Mouse (Mus musculus) left cerebral cortex, postnatal 25 days (tissue): ENCODE data around the gene Samsn1. TPM values are rescaled to one million over a fixed set of nuclear protein-coding genes. Genes with fewer than 3 reads are reported as not detected.

ENCODE experiments used
- DNase-seq, 2 experiments: peaks; one replicate each; pipeline ENCODE4 v3.0.0; 2022; ENCODE audit warnings: low spot score in 2 of 2, mixed read lengths in 1 of 2
- intact Hi-C: fragments of 180-260 bp; cut with DNase I; formaldehyde crosslinking; loops from one replicate; pipeline ENCODE4 v1.15.1; 2025
- total RNA-seq, 2 experiments: library from RNA; stranded (reverse); gene quantifications; 2 replicates each; pipeline ENCODE4 v1.2.3; 2021

Gene Samsn1
- 1 to 10 TPM; 1.4 to 2.3 TPM for total RNA-seq

- intact Hi-C loops = no loop called here
- no peak for DNase-seq
These were observed at the start of gene Samsn1 for GRCm38 (mm10) chr16:76022181-76022580. TSS of gene Samsn1 (minus strand) at chr16:76022281.

DNA sequence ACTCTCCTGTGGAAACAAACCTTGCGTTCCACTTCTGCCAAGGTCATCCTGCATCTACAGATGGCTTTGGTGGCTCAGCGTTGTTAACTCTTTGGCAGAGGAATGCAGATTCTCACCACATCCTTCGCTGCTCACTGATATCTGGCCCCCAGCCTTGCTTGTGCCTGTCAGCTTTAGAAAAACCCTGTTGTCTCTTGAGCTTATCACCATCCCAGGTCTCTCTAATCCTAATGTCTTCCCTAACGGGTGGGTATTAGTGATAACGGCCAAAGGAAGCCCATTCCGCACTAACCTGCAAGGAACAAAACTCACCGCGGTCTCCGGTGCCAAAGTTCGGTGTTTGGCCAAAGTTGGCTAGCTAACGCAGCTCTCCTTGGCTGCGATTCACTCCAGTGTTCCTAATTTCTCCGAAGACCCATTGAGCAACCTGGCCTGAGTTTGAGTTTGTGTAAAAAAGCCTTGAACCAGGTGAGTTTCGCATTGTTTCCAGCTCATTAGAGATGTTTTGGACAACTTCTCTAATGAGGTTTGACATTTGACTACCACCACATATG lies 44.1 kb upstream of the Samsn1 start:
- no peak for DNase-seq
- intact Hi-C loops = no loop called here

DNA sequence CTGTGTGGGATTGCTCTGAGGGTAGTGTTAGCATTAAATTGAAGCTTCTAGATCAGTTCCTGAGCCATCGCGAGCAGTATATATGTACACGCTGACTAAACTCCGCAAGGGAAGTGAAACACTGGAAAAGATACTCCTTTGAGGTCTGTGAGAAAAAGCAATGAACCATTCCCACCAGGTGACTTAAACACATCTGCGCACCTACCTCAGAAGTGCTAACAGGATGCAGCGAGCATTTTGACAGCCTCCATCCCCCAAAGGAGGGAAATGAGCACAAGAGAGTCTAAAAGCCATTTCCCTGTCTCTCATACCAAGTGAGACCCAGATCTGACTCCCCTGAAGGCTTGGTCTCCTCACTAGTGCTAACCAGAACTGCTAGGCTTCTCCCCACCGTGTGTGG lies 32.9 kb upstream of the Samsn1 start:
- DNase-seq = no peak
- intact Hi-C loops = no loop called here

GRCm38 (mm10) chr16:76054079-76054478 lies 32.0 kb upstream of the Samsn1 start:
- intact Hi-C loops = no loop called here

DNA sequence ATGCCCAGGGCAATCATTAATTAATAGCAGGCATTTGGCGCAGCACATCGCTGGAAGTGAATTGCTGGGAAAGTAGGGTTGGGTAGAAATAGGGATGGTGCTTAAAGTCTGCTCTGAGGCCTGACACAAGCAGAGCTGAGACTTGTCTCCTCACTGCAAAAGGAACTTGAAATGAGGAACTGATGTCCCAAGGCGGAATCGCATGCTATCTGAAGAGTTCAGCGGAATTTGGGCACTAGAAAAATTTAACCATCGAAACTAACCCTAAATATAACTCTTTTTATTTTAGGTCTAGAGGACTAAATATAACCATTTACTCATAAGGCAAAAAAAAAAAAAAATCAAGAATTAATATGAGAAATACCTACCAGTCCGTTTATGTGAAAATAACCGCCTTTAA lies 31.5 kb upstream of the Samsn1 start:
- intact Hi-C loops = no loop called here
- peak in 1 of 2 experiments; percentile 16 for DNase-seq

More at GRCm38 (mm10) chr16:76054079-76054478, 32.0 kb upstream of the Samsn1 start:
- no peak for DNase-seq

- no peak for DNase-seq
- intact Hi-C loops = no loop called here
These were observed 25.0 kb upstream of the Samsn1 start for GRCm38 (mm10) chr16:76047066-76047465.

DNA sequence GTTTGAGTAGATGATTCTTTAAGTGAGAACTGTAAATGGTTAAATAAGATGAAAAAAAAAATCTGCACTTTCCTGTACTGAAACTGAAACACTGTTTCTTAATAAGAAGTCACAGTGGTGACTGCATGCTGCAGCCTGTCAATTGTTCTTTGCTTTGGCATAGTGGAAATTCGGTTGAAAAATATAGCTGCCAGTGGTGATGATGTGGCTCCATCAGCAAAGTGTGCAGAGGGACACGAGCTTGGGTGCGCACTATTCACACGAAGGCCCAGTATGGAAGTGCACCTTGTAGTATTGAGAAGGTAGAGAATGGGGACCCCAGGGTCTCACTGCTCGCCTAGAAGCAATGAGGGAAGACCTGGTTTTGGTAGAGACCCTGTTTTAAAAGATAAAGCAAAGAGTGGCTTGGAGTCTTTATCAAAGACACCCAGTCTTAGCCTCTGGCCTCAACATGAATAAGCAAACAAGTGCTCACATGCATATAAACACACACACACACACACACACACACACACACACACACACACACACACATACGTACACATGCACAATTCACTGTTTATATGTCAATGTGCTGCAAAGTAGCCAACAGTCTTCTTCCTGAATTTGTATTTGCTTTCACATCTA lies 18.4 kb upstream of the Samsn1 start:
- intact Hi-C loops = no loop called here
- DNase-seq = no peak

DNA sequence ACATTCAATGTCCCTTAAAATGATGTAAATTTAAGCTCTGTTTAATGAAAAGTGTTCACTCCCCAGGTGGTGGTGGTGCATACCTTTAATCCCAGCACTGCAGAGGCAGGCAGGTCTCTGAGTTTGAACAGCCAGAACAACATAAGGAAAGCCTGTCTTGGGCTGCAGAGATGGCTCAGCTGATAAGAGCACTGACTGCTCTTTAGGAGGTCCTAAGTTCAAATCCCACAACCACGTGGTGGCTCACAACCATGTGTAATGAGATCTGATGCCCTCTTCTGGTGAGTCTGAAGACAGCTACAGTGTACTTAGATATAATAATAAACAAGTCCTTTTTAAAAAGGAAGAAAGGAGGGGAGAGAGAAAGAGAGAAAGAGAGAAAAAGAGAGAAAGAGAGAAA lies 2.9 kb downstream of the Samsn1 start:
- no peak for DNase-seq
- intact Hi-C loops = no loop called here

- intact Hi-C loops = no loop called here
- DNase-seq = no peak
These were observed 18.2 kb downstream of the Samsn1 start for GRCm38 (mm10) chr16:76003812-76004389.

GRCm38 (mm10) chr16:76002870-76003572 lies 19.1 kb downstream of the Samsn1 start:
- DNase-seq = no peak
- intact Hi-C loops = no loop called here

DNA sequence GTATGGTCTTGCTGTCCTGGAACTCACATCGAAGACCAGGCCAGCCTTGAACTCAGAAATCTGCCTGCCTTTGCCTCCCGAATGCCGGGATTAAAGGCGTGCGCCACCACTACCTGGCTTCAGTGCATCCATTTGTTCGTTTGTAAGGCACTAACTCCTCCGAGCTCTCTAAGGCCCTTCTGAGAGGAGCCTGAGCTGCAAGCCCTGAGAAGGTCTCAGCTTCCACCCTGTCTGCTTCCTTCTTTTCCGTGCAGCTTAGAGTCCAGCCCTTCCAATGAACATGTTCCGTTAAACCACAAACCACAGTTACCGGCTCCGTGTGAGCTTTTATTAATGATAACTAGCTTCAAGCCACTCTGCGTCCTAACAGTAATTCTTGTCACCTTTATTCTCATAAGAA lies 19.8 kb downstream of the Samsn1 start:
- intact Hi-C loops = no loop called here
- no peak for DNase-seq

- intact Hi-C loops = no loop called here
These were observed 20.3 kb downstream of the Samsn1 start for GRCm38 (mm10) chr16:76001788-76002187.

GRCm38 (mm10) chr16:76000127-76000526 lies 22.0 kb downstream of the Samsn1 start:
- intact Hi-C loops = no loop called here
- no peak for DNase-seq

More at GRCm38 (mm10) chr16:76001788-76002187, 20.3 kb downstream of the Samsn1 start:
- DNase-seq = no peak

- no peak for DNase-seq
These were observed 31.9 kb downstream of the Samsn1 start for GRCm38 (mm10) chr16:75990173-75990572.

GRCm38 (mm10) chr16:75983831-75984230 lies 38.2 kb downstream of the Samsn1 start:
- no peak for DNase-seq
- intact Hi-C loops = no loop called here

More at GRCm38 (mm10) chr16:75990173-75990572, 31.9 kb downstream of the Samsn1 start:
- intact Hi-C loops = no loop called here

GRCm38 (mm10) chr16:75979381-75979780 lies 42.7 kb downstream of the Samsn1 start:
- DNase-seq = no peak
- intact Hi-C loops = no loop called here

DNA sequence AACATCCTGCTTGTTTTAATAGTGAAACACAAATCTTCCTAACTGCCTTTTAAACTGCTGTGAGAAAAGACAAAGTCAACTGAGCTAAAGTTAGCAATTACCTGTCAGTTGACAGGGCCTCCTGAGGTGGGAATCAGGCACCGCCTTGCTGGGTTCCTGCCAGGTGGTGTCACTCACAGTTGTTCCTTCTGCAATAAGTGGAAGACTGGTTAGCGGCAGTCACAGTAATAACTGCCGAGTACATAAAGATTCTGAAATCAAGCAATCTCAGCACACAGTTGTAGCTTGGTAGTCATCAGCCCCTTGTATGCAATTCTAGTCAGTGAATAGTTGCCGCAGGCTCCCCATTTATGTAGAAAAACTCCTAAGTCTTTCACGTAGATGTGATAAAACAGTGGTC lies 44.3 kb downstream of the Samsn1 start:
- intact Hi-C loops = no loop called here
- no peak for DNase-seq

- no peak for DNase-seq
- intact Hi-C loops = no loop called here
These were observed 46.3 kb downstream of the Samsn1 start for GRCm38 (mm10) chr16:75975682-75976332.

- intact Hi-C loops = no loop called here
- DNase-seq = no peak
These were observed 51.6 kb downstream of the Samsn1 start for GRCm38 (mm10) chr16:75970266-75970998.

DNA sequence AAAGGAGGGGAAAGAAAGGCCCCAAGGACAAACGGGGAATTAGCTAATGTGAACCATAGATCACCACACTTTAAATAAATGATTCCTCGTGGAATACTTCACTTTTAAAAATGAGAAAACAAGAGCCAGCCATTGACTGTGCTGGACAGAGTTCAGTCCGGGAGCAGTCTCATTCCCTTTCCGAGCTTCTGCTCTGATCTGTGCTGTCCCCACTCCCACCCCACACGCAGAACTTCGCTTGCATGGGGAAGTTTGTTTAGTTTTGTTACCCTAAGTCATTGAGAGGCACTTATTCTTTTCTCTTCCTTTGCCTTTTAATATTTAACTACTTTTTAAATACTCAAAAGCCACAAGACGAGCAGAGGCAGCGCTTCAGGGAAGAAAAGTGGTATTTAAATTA lies 60.1 kb downstream of the Samsn1 start:
- intact Hi-C loops = no loop called here
- no peak for DNase-seq
